Comparison of ENCODE assay signal across 13 mouse cellular contexts in the genomic region with DNA sequence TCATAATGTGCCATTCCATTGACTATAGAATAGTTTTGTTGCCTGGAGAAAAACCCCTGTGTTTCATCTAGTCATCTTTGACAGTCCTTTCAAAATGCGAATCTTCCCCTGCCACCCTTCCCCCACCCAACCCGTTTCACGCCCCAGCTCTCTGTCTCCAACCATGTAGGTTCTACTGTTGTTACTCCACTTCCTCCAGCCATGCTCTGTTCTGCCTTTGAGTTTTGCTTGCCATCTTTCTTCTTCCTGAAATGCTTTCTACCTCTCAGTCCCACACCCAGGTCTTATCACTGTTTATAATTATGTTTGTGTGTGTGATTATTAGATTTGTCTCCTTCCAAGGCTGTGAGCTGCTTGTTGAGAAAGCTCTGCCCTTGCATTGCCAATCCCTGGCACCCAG.
"Had no signal": no experiment of that assay in that cellular context is flagged by ENCODE, and none has a peak within 500 bp of the region (broad histone marks: within the 10 kb centered on the region; RNA-seq: fewer than 3 reads in every experiment).

No protein-coding gene starts in this region.

- H3K4me2 ChIP-seq: liver, embryonic 11.5 days; liver, embryonic 15.5 days; midbrain, embryonic 13.5 days had no signal

- ATAC-seq: lung, postnatal 0 days; midbrain, embryonic 13.5 days had no signal

- H3K27ac ChIP-seq: kidney, postnatal 0 days; limb, embryonic 10.5 days; liver, embryonic 15.5 days; midbrain, embryonic 13.5 days had no signal

- H3K27me3 ChIP-seq: midbrain, embryonic 13.5 days had no signal

- H3K9ac ChIP-seq: liver, embryonic 15.5 days; midbrain, embryonic 13.5 days had no signal

- H3K36me3 ChIP-seq: limb, embryonic 10.5 days; liver, embryonic 15.5 days; midbrain, embryonic 13.5 days had no signal

- H3K9me3 ChIP-seq: limb, embryonic 10.5 days; liver, embryonic 15.5 days; midbrain, embryonic 13.5 days had no signal

- DNase-seq: kidney, adult 11 months; kidney, adult 9 months; kidney, postnatal 4 days; lung, adult 2 months; lung, postnatal 36 days; right cerebral cortex, adult 18-20 months; right cerebral cortex, postnatal 25 days had no signal

- H3K4me3 ChIP-seq: limb, embryonic 10.5 days; liver, embryonic 15.5 days; midbrain, embryonic 13.5 days had no signal
